Mouse (Mus musculus) kidney, adult 2 months (tissue): ENCODE data around the gene Gm5565.

Experiments used
- CTCF ChIP-seq: fragments of 200-500 bp; conservative IDR thresholded peaks from 2 replicates; pipeline ENCODE4 v1.5.1; 2011; ENCODE audit warnings: low read depth, mild to moderate bottlenecking, control low read depth, low read length, moderate library complexity, mixed read lengths; ENCODE audit not compliant: insufficient read depth, insufficient read length
- POLR2A ChIP-seq: fragments of 200-500 bp; IDR thresholded peaks from one replicate; pipeline ENCODE4 v1.6.1; 2011; ENCODE audit warnings: low read depth, low read length, control low read depth

DNA sequence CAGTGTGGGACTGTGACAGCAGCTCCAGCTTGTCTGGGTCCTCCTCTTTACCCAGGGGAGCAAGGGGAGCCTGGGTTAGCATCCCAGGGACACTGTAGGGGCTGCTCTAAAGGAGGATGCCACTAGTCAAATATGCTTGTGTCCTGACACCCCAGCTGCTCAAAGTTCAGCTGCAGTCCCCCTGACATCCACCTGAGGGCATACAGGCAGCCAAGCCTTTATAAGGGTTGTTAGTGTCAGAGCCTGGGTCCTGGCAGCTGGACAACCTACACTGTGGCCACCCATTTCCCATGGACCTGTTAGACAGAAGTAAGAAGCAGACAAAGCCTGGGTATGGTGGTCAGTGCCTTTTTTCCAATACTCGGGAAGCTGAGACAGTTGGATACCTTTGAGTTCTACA, 27.8 kb upstream of the Gm5565 start:
- TF ChIP-seq CTCF (peak; percentile 55; the same call in 1 of the 2 replicates), POLR2A (no peak)
